Mouse (Mus musculus): ENCODE results near the gene Echs1.

DNA sequence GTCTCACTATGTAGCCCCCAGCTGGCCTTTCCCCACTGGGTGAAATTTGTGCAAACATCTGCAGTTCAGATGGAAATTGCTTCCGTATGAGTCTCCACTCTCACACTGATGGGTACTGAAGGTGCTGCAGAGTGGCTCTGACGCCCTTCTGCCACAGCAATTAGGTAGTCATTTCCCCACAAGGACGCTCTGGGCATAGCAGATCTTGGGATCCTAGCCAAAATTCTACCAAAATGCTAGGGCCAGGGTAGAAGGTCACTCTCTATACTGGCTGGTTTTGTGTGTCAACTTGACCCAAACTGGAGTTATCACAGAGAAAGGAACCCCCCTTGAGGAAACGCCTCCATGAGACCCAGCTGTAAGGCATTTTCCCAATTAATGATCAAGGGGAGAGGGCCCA, 12.3 kb downstream of the Echs1 start:
- TF ChIP-seq CTCF (conservative IDR thresholded peaks at IDR 0.05 in 1 of 2, IDR thresholded peaks at IDR 0.05 in 1 of 2; ENCODE audit: low read depth in 2 of 2, low read length in 2 of 2) (no peak), POLR2A (IDR thresholded peaks at IDR 0.05; ENCODE audit: low read depth, low read length) (no peak), HCFC1 (IDR thresholded peaks at IDR 0.05; ENCODE audit: low read depth, low read length) (no peak), JUN (IDR thresholded peaks at IDR 0.05; ENCODE audit: insufficient read depth, low read depth, low read length) (no peak), MEF2A (IDR thresholded peaks at IDR 0.05; ENCODE audit: borderline replicate concordance, low read depth, low read length) (no peak), ZC3H11A (IDR thresholded peaks at IDR 0.05; ENCODE audit: low read depth, low read length) (no peak), GABPA (IDR thresholded peaks at IDR 0.05; ENCODE audit: insufficient replicate concordance, low read depth, low read length) (no peak), BHLHE40 (IDR thresholded peaks at IDR 0.05; ENCODE audit: low read depth, low read length) (no peak), ZMIZ1 (IDR thresholded peaks at IDR 0.05; ENCODE audit: low read depth, low read length) (no peak), USF2 (conservative IDR thresholded peaks at IDR 0.05; ENCODE audit: low read depth, low read length) (no peak)

All from CH12.LX (cell line).